Mouse (Mus musculus) kidney, adult 2 months (tissue): Measurements from ENCODE around the gene Cntnap5b.

Experiments
- CTCF ChIP-seq: fragments of 200-500 bp; conservative IDR thresholded peaks from 2 replicates; pipeline ENCODE4 v1.5.1; 2011; ENCODE audit warnings: low read depth, mild to moderate bottlenecking, control low read depth, low read length, moderate library complexity, mixed read lengths; ENCODE audit not compliant: insufficient read depth, insufficient read length
- POLR2A ChIP-seq: fragments of 200-500 bp; IDR thresholded peaks from one replicate; pipeline ENCODE4 v1.6.1; 2011; ENCODE audit warnings: low read depth, low read length, control low read depth

DNA sequence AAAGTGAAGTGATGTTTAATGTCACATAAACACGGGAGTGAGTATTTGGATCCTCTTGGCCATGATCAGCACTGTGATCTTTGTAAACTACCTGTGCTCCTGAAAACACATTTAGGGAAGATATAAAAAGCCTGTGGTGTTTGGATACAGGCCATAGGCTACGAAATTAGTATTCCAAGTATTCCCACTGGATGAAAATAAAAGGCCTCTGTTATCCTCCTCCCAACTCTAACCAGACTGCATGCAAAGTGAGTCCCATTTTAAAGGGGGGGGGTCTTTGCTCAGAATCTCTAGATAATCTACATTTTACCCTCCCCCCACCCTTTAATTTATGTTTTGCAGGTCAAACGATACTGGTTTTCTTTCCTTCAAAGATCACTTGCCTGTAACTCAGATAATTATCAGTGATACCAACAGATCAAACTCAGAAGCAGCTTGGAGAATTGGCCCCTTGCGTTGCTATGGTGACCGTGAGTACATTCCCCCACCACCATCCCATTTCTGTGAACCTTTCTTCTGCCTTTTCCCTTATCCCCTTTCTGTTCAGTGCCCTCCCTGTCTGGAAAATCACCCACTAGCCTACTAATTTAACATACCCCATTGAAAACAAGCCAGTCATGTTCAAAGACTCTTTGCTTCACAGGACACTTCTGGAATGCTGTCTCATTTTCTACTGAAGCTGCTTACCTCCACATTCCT lies 597.0 kb downstream of the Cntnap5b start:
- TF ChIP-seq CTCF (no peak), POLR2A (no peak)
